ENCODE assay signal across 16 mouse cellular contexts in genomic region chr17:64242898-64243297, GRCm38 (mm10).
DNase-seq lines count a peak whose midpoint lies in the region; ATAC-seq and TF ChIP-seq lines count a peak whose summit lies in the region.
"Had no signal": no experiment of that assay in that cellular context is flagged by ENCODE, and none has a peak within 500 bp of the region (broad histone marks: within the 10 kb centered on the region; RNA-seq: fewer than 3 reads in every experiment).

No protein-coding gene starts in this region.

- H3K4me3 ChIP-seq in heart, postnatal 0 days (ENCODE audit: low read depth, low read length): no peak overlapping the region
- no peak overlapping the region for H3K4me3 ChIP-seq in intestine, embryonic 16.5 days (ENCODE audit: low read length)
- H3K4me3 ChIP-seq in limb, embryonic 10.5 days: no peak overlapping the region
- H3K4me3 ChIP-seq: erythroblast, embryonic 14.5 days; heart, embryonic 13.5 days; liver, embryonic 15.5 days; midbrain, embryonic 12.5 days; neural tube, embryonic 13.5 days had no signal

- no peak for TF ChIP-seq EP300 in heart, postnatal 0 days (IDR thresholded peaks at IDR 0.05; ENCODE audit: low read depth)

- H3K4me1 ChIP-seq in heart, postnatal 0 days (ENCODE audit: control insufficient read depth, insufficient read depth): no peaks in the 10 kb centered on the region
- peaks cover 7% of the 10 kb centered on the region for H3K4me1 ChIP-seq in intestine, embryonic 16.5 days (ENCODE audit: control insufficient read depth, insufficient read depth, low read length)
- peaks cover 11% of the 10 kb centered on the region for H3K4me1 ChIP-seq in limb, embryonic 10.5 days
- H3K4me1 ChIP-seq: heart, embryonic 13.5 days; liver, embryonic 15.5 days; midbrain, embryonic 12.5 days had no signal

- H3K9ac ChIP-seq in heart, postnatal 0 days (replicated peaks; ENCODE audit: low read depth, low read length): no peak overlapping the region
- no peak overlapping the region; the same call in 1 of the 2 replicates for H3K9ac ChIP-seq in intestine, embryonic 16.5 days (ENCODE audit: low read depth, low read length)
- H3K9ac ChIP-seq: heart, embryonic 13.5 days; liver, embryonic 15.5 days; midbrain, embryonic 12.5 days; neural tube, embryonic 13.5 days had no signal

- no peaks in the 10 kb centered on the region for H3K36me3 ChIP-seq in heart, postnatal 0 days (replicated peaks; ENCODE audit: control insufficient read depth, insufficient read depth, low read length)
- no peaks in the 10 kb centered on the region for H3K36me3 ChIP-seq in intestine, embryonic 16.5 days (ENCODE audit: control insufficient read depth, insufficient read depth, low read length)
- no peaks in the 10 kb centered on the region for H3K36me3 ChIP-seq in limb, embryonic 10.5 days
- H3K36me3 ChIP-seq: heart, embryonic 13.5 days; liver, embryonic 15.5 days; midbrain, embryonic 12.5 days; neural tube, embryonic 13.5 days had no signal

- no peak for ATAC-seq in heart, postnatal 0 days (ENCODE audit: insufficient read depth, low read depth)
- peak; percentile 90 for ATAC-seq in intestine, embryonic 16.5 days

- TF ChIP-seq CTCF in heart, postnatal 0 days (IDR thresholded peaks at IDR 0.05; ENCODE audit: low read depth): no peak

- H3K27me3 ChIP-seq in heart, postnatal 0 days (ENCODE audit: control insufficient read depth, insufficient read depth, low read length): no peaks in the 10 kb centered on the region
- H3K27me3 ChIP-seq in intestine, embryonic 16.5 days (replicated peaks; ENCODE audit: control insufficient read depth, insufficient read depth, low read length): no peaks in the 10 kb centered on the region
- H3K27me3 ChIP-seq in limb, embryonic 10.5 days (ENCODE audit: low read depth, poor library complexity, severe bottlenecking): no peaks in the 10 kb centered on the region
- H3K27me3 ChIP-seq: heart, embryonic 13.5 days; liver, embryonic 15.5 days; midbrain, embryonic 12.5 days; neural tube, embryonic 13.5 days had no signal

- WGBS in heart, postnatal 0 days: 54% methylated on average over 12 of the region's 12 CpGs
- WGBS in intestine, embryonic 16.5 days: 44% methylated on average over 12 of the region's 12 CpGs
- WGBS in limb, embryonic 10.5 days: 66% methylated on average over 12 of the region's 12 CpGs

- H3K27ac ChIP-seq in heart, postnatal 0 days (ENCODE audit: low read depth): 0 out of 2 replicates have a peak overlapping the region, but pooled peaks have one; percentile 15
- H3K27ac ChIP-seq in intestine, embryonic 16.5 days (ENCODE audit: low read length): peak overlapping the region; percentile 67
- H3K27ac ChIP-seq in limb, embryonic 10.5 days: 0 out of 2 replicates have a peak overlapping the region, but pooled peaks have one; percentile 9
- H3K27ac ChIP-seq: heart, embryonic 13.5 days; liver, embryonic 15.5 days; midbrain, embryonic 12.5 days; neural tube, embryonic 13.5 days had no signal

- no peaks in the 10 kb centered on the region for H3K9me3 ChIP-seq in heart, postnatal 0 days (replicated peaks; ENCODE audit: control insufficient read depth, low read length)
- no peaks in the 10 kb centered on the region for H3K9me3 ChIP-seq in intestine, embryonic 16.5 days (ENCODE audit: control insufficient read depth, low read length)
- H3K9me3 ChIP-seq in limb, embryonic 10.5 days (replicated peaks): no peaks in the 10 kb centered on the region
- H3K9me3 ChIP-seq: heart, embryonic 13.5 days; liver, embryonic 15.5 days; midbrain, embryonic 12.5 days; neural tube, embryonic 13.5 days had no signal

- intact Hi-C loops in heart, postnatal 14 days (cut with DNase I): no loop called here

- no peak overlapping the region for H3K4me2 ChIP-seq in heart, postnatal 0 days (ENCODE audit: low read depth, low read length)
- no peak overlapping the region for H3K4me2 ChIP-seq in intestine, embryonic 16.5 days (ENCODE audit: low read depth, low read length)
- H3K4me2 ChIP-seq: heart, embryonic 13.5 days; liver, embryonic 15.5 days; midbrain, embryonic 12.5 days; neural tube, embryonic 13.5 days had no signal

- DNase-seq in heart, postnatal 0 days (ENCODE audit: low spot score): no peak
- no peak for DNase-seq in heart, postnatal 14 days
- DNase-seq in CD4-positive, CD25-positive, alpha-beta regulatory T cell, adult 2 months (ENCODE audit: low read depth, low spot score): peak; percentile 24
- DNase-seq in limb, embryonic 10.5 days (ENCODE audit: low spot score): no peak
- no peak for DNase-seq in right cerebral cortex, postnatal 36 days (ENCODE audit: low spot score in 2 of 2)
- no peak for DNase-seq in spleen, adult 18-20 months
- no peak for DNase-seq in liver
- DNase-seq: layer of hippocampus, postnatal 36 days; right cerebral cortex, postnatal 25 days; thymus, adult 2 months had no signal

Comparison
In these comparisons a context has a peak if more than half of its experiments do, and no peak if none do; other contexts are left out.
1. H3K27ac ChIP-seq: peak in every context shown above with its lines; median percentile 67 in intestine, embryonic 16.5 days; 15 in heart, postnatal 0 days; 9 in limb, embryonic 10.5 days.